Mouse (Mus musculus): ENCODE data around the gene Crtc2.

Gene Crtc2

DNA sequence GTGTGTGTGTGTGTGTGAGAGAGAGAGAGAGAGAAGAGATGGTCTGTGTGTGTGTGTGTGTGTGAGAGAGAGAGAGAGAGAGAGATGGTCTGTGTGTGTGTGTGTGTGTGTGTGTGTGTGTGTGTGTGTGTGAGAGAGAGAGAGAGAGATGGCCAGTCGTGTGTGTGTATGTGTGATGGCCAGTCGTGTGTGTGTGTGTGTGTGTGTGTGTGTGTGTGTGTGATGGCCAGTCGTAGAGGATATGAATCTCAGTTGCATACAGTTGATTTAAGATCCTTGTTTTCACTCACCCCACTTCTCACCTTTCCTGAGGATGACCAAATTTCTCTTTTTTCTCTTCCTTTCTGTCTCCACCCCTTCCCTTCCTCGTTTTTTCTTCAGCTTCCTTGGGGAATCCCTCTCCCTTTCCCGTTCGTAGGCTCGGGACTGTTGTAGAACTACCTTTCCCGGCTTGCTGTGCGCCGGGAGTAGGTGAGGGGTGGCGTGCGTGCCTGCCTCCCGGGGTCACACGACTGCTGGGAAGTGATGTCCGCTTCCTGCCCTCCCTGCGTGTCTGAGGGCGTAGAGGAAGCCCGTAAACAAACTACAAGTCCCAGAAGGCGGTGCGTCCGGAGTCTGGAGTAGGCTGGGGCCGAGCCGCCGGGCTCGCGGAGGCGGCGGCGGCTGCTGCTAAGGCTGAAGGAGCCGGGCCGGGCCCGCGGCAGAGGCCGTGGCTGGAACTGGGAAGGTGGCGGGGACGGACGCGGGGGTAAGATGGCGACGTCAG is at the start of gene Crtc2:
TSS of gene Crtc2 (plus strand) at position 511 of the 766 bp plus-strand sequence.
- peak; percentile 98 for DNase-seq

DNA sequence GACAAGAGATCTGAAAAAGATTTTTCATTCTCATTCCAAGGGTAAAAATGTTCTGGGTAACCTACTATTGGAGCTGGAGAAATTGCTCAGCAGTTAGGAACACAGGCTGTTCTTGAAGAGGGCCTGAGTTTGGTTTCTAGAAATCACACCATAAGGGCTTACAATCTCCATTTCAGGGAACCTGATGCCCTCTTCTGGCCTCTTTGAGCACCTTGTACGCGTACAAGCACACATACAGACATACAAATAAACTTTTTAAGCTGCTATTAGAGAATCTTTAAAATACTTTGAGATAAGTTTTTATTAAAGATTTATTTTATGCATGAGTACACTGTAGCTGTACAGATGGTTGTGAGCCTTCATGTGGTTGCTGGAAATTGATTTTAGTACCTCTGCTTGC is 49.4 kb upstream of the Crtc2 start:
- DNase-seq = no peak

DNA sequence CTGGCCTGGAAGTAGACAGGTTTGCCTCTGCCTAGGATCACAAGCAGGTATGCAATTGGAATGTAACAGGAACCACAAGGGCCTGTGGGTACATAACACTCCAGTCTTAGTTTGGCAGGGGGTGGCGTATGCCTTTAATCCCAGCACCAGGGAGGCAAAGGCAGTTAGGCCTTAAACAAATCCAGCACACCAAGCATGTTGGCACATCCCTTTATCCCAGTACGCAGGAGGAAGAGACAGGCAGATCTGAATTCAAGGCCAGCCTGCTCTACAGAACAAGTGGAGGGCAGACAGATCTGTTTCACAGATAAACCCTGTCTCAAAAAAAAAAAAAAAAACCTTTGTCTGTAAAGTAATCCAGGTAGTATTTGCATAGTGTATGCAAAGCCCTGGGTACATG is 45.3 kb upstream of the Crtc2 start:
- DNase-seq = no peak

DNA sequence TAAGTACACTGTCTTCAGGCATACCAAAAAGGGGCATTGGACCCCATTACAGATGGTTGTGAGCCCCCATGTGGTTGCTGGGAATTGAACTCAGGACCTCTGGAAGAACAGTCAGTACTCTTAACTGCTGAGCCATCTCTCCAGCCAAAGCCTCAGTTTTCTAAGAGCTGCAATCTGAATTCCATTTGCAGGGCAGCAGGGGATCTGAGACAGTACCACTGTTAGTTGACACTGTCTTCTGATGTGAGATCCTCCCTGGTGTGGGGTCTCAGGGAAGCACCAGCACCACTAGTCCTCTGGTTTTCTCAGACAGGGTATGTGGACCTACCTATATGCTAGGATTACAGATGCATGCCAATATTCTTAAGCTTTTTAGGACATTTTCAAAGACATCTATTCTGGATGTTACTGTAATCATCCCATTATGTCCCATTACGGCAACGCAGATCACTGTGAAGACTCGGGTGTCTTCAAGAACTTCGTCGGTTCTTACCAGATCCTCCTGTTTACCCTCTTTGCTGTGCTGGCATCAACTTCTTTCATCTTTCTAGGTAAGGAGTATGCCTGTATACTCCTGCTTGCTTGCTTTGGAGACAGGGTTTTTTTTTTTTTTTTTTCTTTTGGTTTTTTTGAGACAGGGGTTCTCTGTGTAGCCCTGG is 43.9 kb upstream of the Crtc2 start:
- no peak for DNase-seq

DNA sequence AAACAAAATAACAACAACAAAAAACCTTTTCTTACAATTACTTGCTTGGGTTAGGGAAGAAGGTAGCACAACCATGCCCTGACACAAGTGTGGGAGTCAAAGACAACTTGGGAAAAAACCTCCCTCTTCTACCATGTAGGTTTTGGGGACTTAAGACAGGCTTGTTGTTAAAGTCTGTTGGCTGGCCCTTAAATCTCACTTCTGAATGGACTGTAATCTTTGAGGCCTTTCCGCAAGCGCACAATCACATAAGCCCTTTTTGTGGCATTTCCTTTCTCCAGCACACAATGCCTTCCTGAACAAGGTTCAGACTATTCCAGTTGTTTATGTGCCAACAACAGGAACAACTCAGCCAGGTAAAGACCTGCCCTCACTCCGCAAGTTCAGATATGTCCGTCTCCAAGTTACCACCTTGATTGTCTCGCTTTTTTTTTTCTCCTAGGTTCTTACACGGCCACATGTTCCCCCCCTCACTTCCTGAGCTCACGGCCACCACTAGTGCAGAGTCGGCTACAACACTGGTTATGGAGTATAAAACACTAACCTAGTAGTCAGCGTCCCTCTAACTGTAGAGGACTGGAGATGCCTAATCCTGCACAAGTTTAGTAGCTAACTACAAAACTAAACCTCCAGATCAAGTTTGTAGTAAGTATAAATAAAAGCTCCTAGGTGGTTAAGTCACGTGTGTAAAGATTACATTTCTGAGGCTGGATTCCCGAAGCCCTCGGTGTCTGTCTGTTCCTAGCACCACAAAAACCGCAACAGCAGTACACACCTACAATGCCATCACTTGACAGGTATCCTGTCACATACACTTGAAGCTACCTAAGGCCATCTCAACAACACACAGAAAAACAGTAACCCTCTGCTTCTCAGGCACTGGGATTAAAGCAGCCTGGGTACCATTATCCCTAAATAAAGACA is 42.2 kb upstream of the Crtc2 start:
- DNase-seq = no peak

DNA sequence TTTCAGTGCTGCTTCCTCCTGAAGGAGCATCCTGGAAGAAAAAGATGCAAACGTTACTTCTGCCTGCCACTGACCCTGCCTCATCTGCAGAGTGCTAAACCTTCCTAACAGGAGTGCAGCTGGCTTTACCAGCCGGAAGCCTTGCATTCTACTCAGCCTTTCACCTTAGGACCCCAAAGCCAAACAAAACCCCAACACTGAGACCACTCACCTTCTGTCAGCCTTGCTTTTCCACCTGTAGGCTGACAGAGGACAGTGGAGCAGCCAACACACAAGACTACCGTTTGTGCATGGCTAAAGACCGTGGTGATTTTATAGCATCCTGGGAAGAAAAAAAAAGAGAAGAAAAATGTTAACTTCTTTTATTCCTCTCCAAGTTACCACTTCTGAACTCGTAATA is 41.2 kb upstream of the Crtc2 start:
- DNase-seq = peak; percentile 14

DNA sequence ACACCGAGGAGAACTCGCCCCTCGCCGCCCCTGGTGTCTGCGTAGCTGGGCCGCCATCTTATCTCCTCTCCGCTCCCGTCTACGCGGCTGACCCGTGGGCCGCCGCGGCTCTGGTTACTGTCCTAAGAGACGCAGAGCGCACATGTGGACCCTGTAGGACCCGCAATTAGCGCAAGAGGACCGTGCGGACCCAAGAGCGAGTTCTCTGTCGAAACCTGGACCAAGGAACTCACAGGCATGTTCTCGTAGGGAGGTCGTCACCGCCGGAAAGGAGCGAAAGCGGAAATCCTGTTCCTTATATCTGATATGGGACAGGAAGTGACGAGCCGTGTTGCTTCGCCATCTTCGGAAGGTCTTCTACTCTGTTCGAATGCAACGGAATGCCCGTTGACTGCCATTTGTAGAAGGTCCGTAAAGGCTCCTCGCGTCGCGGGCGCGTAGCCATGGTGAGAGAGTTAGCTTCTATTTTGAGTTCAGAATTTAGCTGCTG is 40.5 kb upstream of the Crtc2 start, which contains the start of the genes Rps27 and Rab13:
TSS of gene Rps27 (minus strand) at position 275 of the 490 bp plus-strand sequence.
TSS of gene Rab13 (plus strand) at position 319 of the 490 bp plus-strand sequence.
- DNase-seq = peak; percentile 89

DNA sequence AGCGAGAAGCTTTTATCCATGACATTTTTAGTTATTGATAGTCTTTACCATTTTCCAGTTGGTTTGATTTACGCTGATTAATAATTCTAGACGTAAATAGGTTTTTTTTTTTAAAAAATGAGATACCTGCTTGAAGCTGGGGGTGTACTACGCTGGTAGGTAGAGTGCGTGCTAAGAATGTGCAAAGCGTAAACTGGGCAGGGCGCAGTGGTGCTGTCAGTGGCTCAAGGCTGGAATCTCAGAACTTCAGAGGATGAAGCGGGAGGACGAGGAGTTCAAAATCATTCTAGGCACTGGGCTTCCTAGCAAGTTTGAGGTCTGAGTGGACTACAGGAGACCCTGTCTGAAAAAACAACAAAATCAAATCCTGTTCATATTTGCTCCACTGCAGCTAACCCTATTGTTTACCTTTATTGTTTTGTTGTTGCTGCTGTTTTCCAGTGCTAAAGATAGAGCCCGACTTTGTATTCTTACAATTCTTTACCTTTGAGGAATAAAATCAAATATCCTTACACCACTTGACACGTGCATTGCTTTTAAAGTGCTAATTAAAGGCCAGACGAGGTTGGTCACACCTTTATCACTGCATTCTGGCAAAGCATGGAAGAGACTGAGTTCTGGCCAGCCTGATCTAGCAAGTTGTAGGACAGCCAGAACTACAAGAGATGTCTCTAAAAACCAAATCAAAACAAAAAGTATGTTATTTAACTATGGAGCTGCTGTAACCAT is 39.8 kb upstream of the Crtc2 start:
- DNase-seq = no peak

DNA sequence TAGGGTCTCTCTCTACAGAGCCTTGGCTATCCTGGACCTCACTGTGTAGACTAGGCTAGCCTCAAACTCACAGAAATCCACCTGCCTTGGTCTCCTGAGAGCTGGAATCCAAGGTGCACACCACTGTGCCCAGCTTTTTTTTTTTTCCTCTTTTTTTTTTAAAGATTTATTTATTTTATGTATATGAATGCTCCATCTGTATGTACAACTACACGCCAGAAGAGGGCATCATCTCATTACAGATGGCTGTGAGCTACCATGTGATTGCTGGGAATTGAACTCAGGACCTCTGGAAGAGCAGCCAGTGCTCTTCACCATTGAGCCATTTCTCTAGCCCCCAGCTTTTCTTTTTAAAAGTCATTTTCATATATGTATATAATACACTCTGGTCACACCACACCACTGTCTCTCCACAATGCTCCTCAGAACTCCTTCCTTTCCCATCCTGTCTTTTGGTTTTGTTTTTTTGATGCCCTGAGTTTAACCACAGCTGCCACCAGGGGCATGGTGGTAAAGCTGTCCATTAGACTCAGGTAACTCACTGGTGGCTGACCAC is 38.1 kb upstream of the Crtc2 start:
- DNase-seq = no peak

DNA sequence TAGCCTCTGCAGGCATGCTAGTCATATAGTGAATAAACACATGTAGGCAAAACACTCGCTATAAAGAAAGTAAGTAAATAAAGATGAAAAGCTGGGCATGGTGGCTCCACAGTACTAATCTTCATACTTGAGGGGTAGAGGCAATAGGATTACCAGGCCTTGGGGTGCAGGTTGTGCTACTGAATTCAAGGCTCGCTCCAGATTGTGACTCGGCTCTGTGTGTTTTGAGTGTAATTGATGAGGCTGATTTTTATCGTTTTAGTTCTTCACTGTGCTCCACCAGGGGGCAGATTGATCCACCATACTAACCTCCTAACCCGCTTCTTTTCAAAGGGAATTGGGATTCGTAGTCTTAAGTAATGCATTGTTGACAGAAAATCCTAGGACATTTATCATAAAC is 33.9 kb upstream of the Crtc2 start:
- DNase-seq = no peak

DNA sequence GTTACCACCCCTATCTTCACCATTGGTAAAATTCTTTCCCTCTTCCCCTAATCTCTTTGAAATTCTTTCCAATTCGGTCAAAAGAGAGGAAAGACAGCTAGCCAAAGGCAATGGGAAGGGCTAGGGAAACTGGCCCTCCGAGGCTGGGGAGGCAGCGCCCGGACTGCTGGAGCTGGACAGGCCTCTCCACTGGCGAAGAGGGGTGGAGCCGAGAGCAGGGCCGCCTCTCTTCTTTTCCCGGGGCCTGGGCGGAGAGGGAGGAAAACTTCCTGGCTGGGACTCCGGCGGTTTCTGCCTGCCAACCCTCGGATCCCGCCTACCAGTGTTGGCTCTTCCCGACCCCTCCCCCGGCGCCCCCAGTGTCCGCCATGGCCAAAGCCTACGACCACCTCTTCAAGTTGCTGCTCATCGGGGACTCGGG is 33.4 kb upstream of the Crtc2 start:
- DNase-seq = peak; percentile 56

DNA sequence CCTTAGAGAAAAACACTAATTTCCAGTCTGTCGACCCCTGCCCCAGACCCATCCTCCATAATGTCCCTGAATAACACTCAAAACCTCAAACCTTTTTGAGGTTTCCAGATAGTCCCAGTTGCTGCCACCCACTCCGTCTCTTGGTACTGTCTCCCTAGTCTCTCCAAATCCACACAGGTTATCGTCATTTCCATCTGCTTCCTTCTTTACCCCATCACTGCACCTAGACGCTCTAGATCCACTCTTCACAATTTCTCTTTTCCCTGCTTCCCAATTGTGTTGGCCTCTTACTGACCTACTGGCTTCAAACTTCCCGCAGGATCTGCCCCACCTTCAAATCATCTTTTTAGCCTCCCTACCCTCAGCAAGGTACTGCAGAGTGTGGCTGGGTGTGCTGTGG is 32.8 kb upstream of the Crtc2 start:
- no peak for DNase-seq

DNA sequence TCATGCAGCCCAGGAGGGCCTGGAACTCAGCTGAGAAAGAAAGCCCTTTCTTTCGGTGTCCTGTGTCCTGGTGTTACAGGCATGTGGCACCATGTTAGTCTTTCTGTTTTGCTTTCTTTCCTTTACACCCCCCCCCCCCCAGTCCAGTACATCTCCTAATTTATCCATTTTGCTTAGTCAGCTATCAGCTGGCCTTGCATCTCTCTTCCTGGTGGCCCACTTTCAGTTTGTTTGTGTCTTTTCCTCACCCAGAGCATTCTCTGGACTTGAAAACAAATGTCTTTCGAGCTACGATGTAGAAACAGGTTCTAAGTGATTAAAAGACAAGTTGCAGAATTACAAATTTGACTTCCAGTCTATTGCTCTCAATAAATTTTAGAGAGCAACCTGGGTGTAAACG is 31.5 kb upstream of the Crtc2 start:
- DNase-seq = no peak

DNA sequence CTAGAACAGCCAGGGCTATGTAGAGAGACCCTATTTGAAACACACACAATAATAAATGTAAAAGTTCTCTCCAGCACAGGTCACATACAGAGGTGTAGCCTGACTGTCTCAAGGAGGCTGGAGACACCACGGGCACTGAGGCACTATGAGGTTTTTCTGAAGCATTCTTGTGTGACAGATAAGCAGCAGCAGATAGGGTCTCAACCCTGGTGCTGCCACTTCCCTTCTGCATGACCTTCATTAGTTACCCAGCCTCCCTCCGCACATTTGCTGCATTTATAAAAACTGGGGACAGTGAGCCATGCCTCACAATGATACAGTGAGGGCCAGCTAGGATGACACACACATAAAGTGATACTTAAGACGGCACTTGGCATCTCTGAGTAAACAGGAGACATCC is 31.0 kb upstream of the Crtc2 start:
- no peak for DNase-seq

DNA sequence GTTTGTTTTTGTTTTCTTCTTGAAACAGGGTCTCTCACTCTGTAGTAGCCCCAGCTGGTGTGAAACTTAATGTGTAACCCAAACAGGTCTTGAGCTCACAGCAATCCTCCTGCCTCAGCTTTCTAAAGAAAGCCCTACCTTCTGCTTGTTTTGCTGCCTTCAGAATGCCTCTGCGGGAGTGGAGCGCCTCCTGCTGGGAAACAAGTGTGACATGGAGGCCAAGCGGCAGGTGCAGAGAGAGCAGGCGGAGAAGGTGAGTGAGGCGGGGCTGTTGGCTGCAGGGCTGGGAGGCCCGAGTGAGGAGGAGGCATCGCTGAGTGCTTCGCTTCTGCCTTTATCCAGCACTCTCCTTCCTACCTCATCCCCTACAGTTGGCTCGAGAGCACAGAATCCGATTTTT is 29.6 kb upstream of the Crtc2 start:
- no peak for DNase-seq

DNA sequence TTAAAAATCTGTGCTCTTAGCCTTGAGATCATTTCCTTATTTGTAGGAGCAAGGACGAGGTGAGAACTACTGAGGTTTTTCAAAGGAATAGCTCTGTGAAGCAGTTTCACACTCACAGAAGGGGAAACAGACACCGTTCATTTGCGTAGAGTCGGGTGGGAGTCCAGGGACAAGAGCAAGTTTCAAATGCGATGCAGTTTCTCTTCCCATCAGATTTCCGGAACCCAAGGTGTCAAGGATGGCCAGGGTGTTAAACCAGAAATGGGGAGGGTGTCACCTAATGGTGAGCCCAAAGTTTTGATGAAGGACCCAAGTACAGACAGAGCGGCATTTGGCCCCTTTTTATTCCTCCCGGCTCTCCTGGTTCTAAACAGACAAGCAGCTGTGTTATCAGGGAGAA is 22.9 kb upstream of the Crtc2 start:
- no peak for DNase-seq

DNA sequence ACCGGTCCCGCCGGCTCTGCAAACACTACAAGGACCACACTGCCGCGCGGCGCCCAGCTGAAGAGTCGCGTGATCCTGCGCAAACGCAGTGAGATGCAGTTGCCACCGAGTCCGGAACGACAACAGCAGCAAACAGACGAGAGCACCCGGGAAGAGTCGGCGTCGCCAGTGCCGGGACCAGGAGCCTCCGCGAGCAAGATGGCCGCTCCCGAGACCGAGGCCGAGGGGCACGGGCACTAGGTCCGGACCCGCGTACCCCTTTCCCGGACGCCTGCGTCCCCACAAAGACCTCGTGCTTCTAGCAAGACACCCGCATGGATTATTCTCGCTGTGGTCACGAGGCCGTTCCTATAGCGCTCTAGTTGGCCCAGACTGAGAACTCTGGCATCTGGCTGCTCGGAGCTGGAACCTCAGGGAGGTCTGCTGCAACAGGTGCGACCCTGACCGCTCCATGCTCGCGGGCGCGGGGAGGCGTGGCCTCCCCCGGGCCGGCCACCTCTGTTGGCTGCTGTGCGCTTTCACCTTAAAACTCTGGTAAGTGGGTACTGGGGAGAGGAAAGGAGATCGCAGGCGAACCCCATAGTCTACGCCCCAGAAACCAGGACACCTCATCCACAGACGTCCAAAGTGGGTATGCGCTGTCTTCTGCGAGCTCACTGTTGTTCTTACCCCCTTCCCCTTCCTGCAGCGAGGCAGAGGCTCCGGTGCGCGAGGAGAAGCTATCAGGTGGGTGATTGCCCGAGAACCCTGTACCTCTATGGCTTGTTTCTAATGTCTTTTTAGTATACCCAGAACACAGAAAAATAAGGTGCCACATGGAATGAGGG is 22.2 kb upstream of the Crtc2 start, which contains the start of gene Jtb:
TSS of gene Jtb (plus strand) at position 91 of the 827 bp plus-strand sequence.
- DNase-seq = peak; percentile 93

DNA sequence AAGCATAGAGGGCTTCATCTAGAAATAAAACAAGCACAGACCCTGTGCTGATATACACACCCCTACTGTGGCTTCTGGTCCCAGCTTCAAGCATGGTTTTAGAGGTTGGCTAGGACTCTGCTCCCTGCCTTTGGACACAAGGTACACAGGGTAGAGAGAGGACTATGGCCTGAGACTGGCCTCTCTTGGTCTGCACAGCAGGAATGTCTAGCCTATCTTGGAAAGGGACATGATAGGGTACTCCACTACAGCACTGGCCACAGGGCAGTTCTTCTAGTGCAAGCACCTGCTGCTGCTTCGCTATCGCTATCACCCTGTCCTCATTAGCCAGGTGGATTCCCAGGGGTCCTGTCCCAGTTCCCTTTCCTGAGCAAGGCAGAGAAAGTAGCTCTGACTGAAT is 12.7 kb upstream of the Crtc2 start:
- no peak for DNase-seq

DNA sequence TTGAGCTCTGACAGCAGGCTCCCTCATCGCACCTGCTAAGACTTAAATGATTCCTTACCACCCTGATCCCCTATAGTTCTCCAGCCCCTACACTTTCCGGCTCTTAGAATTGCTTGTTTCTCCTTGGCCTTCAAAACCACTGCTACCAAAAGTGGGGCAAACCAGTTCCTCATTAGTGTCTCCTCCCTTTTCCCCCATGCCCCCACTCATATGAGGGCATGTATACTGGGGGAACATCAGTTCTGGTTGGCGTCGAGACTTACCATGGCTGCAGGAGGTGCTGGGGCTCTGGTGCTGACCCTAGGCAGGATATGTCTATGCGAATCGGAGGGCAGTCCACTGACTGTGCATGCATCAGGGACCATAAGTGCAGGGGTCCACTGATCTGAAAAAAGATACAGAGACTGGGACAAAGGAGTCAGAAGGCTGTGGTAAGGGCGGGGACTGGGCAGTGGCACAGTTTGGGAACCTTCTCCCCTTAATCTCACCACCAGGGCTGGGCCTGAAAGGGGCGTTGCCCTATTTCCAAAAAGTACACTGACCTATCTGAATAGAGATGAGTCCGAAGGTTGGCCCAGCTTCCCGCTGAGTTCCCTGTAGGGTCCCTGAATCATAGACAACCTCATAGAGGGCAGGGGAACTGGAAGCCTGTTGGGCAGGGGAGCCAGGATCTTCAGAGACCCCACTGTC is 12.1 kb upstream of the Crtc2 start:
- DNase-seq = no peak

DNA sequence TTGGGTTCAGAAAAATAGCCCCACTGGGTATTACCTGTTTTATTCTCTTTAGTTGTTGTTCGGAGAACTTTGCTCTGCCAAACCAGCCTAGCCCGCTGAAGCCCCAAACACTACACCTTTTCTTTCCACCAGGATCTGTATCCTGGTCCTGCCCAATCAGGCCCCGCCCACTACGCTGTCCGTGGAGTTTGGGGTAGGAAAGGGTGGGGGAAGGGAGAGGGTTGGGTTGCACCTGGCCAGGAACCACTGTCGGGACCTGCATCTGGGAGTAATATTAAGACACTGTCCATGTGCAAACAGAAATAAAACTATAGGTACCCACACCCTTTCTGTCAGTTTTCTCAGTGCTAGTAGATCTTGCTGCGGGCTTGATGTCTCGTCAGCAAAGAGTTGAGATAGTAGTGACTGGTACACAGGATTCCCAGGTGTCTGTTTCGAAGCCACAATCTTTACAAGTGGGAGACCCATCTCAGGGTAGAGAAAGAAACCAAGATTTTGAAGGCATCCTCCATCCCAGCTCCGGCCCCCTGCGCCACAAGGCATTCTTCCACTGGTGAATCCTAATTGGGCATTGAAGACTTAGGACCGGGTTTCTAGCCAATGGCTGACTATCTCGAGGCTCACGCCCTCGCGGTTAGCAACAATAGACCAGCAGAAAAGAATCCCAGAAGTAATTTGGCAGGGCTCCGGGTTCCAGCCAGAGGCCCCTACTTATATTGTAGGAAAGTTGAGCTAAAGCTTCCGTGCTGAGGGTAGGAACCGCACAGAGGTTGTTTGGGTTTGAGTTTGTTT is 10.8 kb upstream of the Crtc2 start, which contains the start of gene Creb3l4:
TSS of gene Creb3l4 (minus strand) at position 529 of the 792 bp plus-strand sequence.
- no peak for DNase-seq
